Mouse (Mus musculus): Measurements from ENCODE around the gene Anxa9. TPM values are rescaled to one million over a fixed set of nuclear protein-coding genes. Genes with fewer than 3 reads are reported as not detected.

Gene Anxa9
- total RNA-seq, 2 experiments from 2014 or later: 0.38 to 0.76 TPM

DNA sequence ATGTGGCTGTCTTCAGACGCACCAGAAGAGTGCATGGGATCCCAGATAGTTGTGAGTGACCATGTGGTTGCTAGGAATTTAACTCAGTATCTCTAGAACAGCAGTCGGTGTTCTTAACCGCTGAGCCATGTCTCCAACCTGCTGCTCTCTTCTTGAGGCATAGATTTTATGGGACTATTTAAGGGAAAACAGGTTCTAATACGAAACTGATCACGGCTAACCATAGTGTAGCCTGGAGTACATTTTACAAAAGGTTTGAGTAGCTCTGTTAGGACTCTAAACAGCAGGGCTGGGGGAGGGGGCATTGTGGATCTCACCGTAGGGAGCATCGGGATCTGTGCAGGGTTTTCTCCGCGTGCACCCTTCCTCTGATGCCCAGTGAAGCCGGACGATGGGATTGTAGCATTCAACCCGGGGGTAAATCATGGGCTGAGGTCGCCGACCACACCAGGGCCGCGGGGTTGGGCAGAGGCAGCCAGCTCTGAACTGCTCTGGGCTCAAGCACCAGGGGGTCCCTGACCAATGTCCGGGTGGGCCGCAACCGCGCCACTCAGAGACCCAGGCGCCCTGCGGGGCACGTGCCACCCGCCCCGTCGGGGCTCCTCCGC, 7.6 kb upstream of the Anxa9 start, which contains the start of gene Cers2:
TSS of gene Cers2 (plus strand) at position 306 of the 608 bp plus-strand sequence.
- intact Hi-C loops (cut with DNase I): loop anchor here (2.0 to 5.0 kb wide), 2 partner anchors 32 to 78 kb away; partner anchors contain the start of gene Prune1
- no peak for DNase-seq

DNA sequence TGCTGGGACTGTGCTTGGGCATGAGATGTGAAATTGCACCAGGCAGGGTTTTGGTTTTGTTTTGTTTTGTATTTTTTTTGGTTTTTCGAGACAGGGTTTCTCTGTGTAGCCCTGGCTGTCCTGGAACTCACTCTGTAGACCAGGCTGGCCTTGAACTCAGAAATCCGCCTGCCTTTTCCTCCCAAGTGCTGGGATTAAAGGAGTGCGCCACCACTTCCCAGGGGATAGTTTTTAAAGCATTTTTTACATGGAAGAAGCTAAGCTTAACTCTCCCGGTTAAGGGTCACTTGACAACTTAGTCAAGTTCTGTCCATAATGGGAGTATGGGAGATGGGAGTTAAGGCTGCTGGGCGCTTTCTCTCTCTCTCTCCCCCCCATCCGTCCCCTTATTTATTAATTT, 7.1 kb upstream of the Anxa9 start:
- intact Hi-C loops (cut with DNase I): loop anchor here (2.0 to 5.0 kb wide), 2 partner anchors 31 to 78 kb away; partner anchors contain the start of gene Prune1
- DNase-seq: no peak

DNA sequence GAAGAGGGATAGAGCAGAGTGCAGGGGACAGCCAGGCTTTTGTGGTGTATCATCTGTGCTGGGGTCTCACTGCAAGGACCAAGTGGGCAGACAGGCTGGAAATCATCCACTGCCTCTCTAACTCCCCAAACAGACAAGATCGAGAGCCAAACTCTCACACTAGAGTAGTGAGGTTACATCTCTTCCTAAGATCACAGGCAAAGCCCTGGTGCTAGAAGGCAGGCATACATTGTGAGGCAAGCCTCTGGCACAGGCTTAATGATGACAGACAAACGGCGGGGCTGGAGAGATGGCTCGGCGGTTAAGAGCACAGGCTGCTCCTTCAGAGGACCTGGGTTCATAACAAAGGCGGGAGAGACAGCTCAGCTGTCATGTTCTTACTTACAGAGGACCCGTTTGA, 6.5 kb upstream of the Anxa9 start:
- intact Hi-C loops (cut with DNase I): loop anchor here (5.0 kb wide), 1 partner anchor 79 kb away; no protein-coding TSS in a partner anchor
- no peak for DNase-seq

GRCm38 (mm10) chr3:95312623-95313022, 5.6 kb upstream of the Anxa9 start:
- no peak for DNase-seq
- intact Hi-C loops (cut with DNase I): loop anchor here (5.0 kb wide), 1 partner anchor 80 kb away; no protein-coding TSS in a partner anchor

DNA sequence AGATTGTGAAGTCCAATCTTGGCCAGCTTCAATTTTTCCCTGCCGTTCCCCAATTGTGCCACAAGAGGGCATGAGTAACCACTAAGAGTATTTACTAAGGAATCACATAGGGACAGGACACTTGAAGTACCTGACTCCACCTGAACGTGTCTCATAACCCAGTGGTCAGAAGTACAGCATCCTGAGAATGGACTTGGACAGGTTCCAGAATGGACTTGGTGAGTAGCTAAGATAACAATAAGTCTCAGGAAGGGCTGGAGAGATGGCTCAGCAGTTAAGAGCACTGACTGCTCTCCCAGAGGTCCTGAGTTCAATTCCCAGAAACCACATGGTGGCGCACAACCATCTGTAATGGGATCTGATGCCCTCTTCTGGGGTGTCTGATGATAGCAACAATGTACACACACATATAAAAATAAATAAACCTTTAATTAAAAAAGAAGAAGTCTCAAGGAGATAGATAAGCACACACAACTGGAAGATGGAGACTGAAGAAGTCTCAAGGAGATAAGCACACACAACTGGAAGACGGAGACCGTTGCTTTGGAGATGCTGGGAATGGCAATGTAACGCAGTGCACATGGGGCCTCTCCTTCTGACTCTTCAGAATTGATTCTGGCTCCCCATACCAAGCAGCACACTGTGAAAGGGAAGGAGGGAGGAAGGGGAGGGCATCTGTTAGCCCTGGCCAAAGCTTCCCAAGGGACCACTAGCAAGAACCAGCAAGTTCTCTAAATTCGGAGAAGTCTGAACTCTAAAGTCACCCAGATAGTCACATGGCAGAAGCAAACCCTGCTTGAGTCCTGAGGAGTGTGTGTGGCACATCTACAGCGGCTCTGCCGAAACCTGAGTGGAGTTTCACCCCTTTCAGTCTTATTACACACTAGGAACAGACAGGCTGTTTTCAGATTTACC, 4.2 kb upstream of the Anxa9 start:
- intact Hi-C loops (cut with DNase I): loop anchor here (5.0 kb wide), 1 partner anchor 81 kb away; no protein-coding TSS in a partner anchor
- DNase-seq: peak; percentile 55 to 78

DNA sequence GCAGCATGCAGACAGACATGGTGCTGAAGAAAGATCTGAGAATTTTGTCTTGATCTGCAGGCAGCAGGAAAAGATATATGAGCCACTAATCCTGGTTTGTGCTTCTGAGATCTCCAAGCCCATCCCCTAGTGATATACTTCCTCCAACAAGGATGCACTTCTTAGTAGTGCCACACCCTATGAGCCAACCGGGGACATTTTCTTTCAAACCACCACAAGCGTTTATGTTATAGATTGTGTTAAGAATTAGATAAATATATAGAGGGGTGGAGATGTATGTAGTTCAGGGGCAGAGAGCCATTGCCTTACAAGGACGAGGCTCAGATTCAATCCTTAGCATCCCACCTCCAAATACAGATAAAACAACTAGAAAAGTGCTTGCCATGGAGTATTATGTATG, 3.5 kb upstream of the Anxa9 start:
- no peak for DNase-seq
- intact Hi-C loops (cut with DNase I): loop anchor here (5.0 kb wide), 1 partner anchor 82 kb away; no protein-coding TSS in a partner anchor

GRCm38 (mm10) chr3:95306244-95306643, 732 bp downstream of the Anxa9 start:
- no peak for DNase-seq
- intact Hi-C loops (cut with DNase I): no loop called here

GRCm38 (mm10) chr3:95301204-95301796, 5.7 kb downstream of the Anxa9 start:
- no peak for DNase-seq
- intact Hi-C loops (cut with DNase I): no loop called here

DNA sequence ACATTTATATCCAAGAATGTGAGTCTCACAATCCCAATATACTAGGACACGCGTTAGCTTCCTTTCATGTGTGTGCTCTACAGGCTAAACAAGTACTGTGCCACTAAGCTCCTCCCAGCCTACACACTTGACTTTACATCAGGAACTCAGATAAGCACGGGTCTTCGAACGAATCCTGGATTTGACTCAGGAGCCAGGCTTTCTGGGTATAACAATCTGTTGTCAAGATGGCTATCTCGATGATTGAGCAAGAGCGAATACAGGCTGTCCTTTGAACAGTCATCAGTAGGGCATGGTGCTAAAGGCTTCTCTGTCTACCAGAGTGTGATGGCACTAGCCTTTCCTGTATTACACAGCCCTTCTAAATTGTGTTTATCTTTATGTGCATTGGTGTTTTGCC, 9.0 kb downstream of the Anxa9 start:
- no peak for DNase-seq
- intact Hi-C loops (cut with DNase I): no loop called here

GRCm38 (mm10) chr3:95296103-95296469, 10.9 kb downstream of the Anxa9 start:
- DNase-seq: peak; percentile 43 to 64
- intact Hi-C loops (cut with DNase I): no loop called here

- DNase-seq: no peak
- intact Hi-C loops (cut with DNase I): no loop called here
These were observed 11.5 kb downstream of the Anxa9 start for GRCm38 (mm10) chr3:95295321-95296102.

GRCm38 (mm10) chr3:95294718-95295117, 12.3 kb downstream of the Anxa9 start:
- DNase-seq: no peak
- intact Hi-C loops (cut with DNase I): no loop called here

DNA sequence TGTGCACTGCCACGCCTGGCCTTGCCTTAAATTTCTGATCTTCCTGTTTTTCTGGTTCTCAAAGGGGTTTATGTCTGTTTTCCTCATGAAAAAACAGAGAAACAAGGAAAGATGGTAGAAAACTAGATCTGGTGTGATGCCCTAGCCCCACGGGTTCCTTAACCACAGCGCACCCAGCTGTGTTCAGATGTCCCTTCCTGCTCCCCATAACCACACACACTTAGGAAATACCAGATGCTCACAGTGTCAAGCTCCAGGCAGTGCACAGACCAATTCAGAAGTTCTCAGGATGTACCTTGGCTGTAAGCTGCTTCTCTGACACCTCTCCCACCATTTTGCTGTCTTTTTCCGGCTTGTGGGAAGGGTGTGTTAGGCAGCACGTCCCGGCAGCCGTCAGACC, 12.7 kb downstream of the Anxa9 start:
- DNase-seq: no peak
- intact Hi-C loops (cut with DNase I): no loop called here

- DNase-seq: no peak
- intact Hi-C loops (cut with DNase I): no loop called here
These were observed 13.4 kb downstream of the Anxa9 start for GRCm38 (mm10) chr3:95293537-95293936.

GRCm38 (mm10) chr3:95292899-95293298, 14.1 kb downstream of the Anxa9 start:
- intact Hi-C loops (cut with DNase I): no loop called here
- no peak for DNase-seq

GRCm38 (mm10) chr3:95291041-95291440, 15.9 kb downstream of the Anxa9 start:
- intact Hi-C loops (cut with DNase I): no loop called here
- no peak for DNase-seq

DNA sequence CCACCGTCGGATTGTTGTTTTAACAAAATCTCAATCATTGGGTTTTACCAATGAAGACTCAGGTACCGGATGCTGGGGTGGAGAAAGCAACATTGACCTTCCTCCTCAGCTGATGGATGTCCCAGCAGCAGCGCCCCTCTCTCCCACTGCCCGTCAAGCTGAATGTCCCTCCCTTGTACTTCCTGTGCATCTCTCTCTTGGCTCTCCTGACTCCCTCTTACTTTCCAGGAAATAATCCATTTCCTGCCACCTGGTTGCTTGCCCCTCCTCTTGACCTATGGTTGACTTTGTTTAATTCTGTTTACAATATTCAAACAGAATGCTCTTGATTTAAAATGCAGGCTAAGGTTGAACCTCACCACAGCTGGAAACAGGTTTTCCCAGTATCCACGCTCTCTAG, 16.8 kb downstream of the Anxa9 start:
- DNase-seq: no peak
- intact Hi-C loops (cut with DNase I): no loop called here

DNA sequence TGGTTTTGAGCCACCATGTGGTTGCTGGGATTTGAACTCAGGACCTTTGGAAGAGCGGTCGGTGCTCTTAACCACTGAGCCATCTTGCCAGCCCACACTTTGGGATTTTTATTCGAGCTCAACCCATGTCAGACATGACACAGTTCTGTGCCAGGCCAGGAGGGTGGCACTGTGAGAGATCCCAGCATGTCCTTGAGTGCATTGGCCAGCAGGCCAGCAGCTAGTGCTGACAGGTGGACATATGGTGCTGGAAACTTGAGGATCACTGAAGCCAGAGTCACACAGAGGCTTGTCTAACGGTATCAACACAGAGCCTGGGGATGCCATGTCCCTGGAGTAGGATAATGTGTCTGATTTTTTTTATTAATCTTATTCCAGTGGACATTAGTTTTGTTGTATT, 17.6 kb downstream of the Anxa9 start:
- intact Hi-C loops (cut with DNase I): no loop called here
- no peak for DNase-seq

DNA sequence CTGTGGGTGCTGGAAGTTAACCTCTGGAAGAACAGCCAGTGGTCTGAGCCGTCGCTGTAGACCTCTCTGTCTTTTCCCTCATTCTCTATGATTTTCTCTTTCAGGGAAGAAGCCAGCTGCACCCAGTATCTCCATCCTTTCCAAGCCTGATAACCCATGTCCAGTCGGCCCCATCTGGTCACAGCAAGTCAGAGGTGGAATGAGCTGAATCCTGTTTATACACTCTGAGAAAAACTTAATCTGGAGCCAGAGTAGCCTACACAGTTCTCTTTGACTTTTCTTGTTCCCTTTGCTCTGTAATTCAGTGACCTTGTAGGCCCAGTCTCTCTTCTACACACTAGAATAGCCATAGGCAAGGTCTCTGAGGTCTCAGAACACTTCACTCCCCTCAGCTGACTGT, 19.4 kb downstream of the Anxa9 start:
- intact Hi-C loops (cut with DNase I): no loop called here
- no peak for DNase-seq

- intact Hi-C loops (cut with DNase I): no loop called here
- DNase-seq: no peak
These were observed 20.5 kb downstream of the Anxa9 start for GRCm38 (mm10) chr3:95286510-95286909.
